Mouse (Mus musculus): ENCODE results near the gene Rbm39. TPM values are rescaled to one million over a fixed set of nuclear protein-coding genes. Genes with fewer than 3 reads are reported as not detected.

Gene Rbm39
- polyA plus RNA-seq, 1 experiment, result 37.5 TPM

GRCm38 (mm10) chr2:156147316-156147915 is 32.6 kb downstream of the Rbm39 start:
- peaks cover 73% of the 10 kb centered on the region for H3K36me3 ChIP-seq (ENCODE audit: control insufficient read depth)
- H3K4me3 ChIP-seq (replicated peaks), result no peak overlapping the region
- no peak for TF ChIP-seq TAL1 (IDR thresholded peaks at IDR 0.05; ENCODE audit: low read length)
- TF ChIP-seq GATA1 (IDR thresholded peaks at IDR 0.05; ENCODE audit: low read length), result no peak
- 0 out of 2 replicates have a peak, but pooled peaks cover 2% of the 10 kb centered on the region for H3K9me3 ChIP-seq (ENCODE audit: control insufficient read depth, low read length)
- peaks cover 30% of the 10 kb centered on the region for H3K4me1 ChIP-seq (ENCODE audit: control insufficient read depth)
- no peaks in the 10 kb centered on the region for H3K27me3 ChIP-seq (ENCODE audit: control insufficient read depth)

GRCm38 (mm10) chr2:156146272-156146989 is 33.6 kb downstream of the Rbm39 start:
- H3K36me3 ChIP-seq (ENCODE audit: control insufficient read depth), result peaks cover 71% of the 10 kb centered on the region
- TF ChIP-seq TAL1 (IDR thresholded peaks at IDR 0.05; ENCODE audit: low read length) (no peak), GATA1 (IDR thresholded peaks at IDR 0.05; ENCODE audit: low read length) (no peak)
- no peaks in the 10 kb centered on the region for H3K27me3 ChIP-seq (ENCODE audit: control insufficient read depth)
- H3K9me3 ChIP-seq (ENCODE audit: control insufficient read depth, low read length), result 0 out of 2 replicates have a peak, but pooled peaks cover 5% of the 10 kb centered on the region
- H3K4me3 ChIP-seq (replicated peaks), result no peak overlapping the region
- H3K4me1 ChIP-seq (ENCODE audit: control insufficient read depth), result peaks cover 32% of the 10 kb centered on the region

GRCm38 (mm10) chr2:156145486-156146130 is 34.4 kb downstream of the Rbm39 start:
- Histone ChIP-seq H3K27me3 (ENCODE audit: control insufficient read depth) (no peaks in the 10 kb centered on the region), H3K9me3 (ENCODE audit: control insufficient read depth, low read length) (0 out of 2 replicates have a peak, but pooled peaks cover 5% of the 10 kb centered on the region), H3K4me3 (replicated peaks) (peak overlapping the region; percentile 79), H3K4me1 (ENCODE audit: control insufficient read depth) (peaks cover 32% of the 10 kb centered on the region), H3K36me3 (ENCODE audit: control insufficient read depth) (peaks cover 68% of the 10 kb centered on the region)
- TF ChIP-seq TAL1 (IDR thresholded peaks at IDR 0.05; ENCODE audit: low read length), result no peak
- TF ChIP-seq GATA1 (IDR thresholded peaks at IDR 0.05; ENCODE audit: low read length), result no peak

GRCm38 (mm10) chr2:156143953-156144724 is 35.9 kb downstream of the Rbm39 start, which contains the start of the genes Romo1 and Nfs1:
TSS of gene Romo1 (plus strand) at chr2:156144039.
TSS of gene Nfs1 (minus strand) at chr2:156144186.
- H3K36me3 ChIP-seq (ENCODE audit: control insufficient read depth), result peaks cover 68% of the 10 kb centered on the region

DNA sequence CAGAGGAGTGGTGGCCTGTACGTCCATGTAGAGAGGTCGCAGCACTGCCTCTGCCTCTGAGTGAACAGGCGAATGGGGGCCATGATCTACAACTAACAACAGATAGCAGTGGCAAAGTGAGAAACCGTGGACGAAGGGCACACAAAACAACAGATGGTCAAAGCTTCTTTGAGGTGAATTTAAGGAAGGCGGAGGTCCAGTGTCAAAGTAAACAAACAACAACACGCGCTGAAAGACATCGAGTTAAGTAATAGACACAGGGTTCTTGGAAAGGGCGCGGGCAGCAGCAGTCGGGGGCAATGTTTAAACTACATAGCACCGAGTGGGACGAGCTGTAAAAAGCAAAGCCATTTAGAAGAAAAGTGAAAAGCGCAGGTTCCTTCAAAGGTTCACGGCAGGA is 36.7 kb downstream of the Rbm39 start:
- TF ChIP-seq GATA1 (IDR thresholded peaks at IDR 0.05; ENCODE audit: low read length) (no peak), TAL1 (IDR thresholded peaks at IDR 0.05; ENCODE audit: low read length) (no peak)
- Histone ChIP-seq H3K9me3 (ENCODE audit: control insufficient read depth, low read length) (0 out of 2 replicates have a peak, but pooled peaks cover 5% of the 10 kb centered on the region), H3K4me1 (ENCODE audit: control insufficient read depth) (peaks cover 32% of the 10 kb centered on the region), H3K36me3 (ENCODE audit: control insufficient read depth) (peaks cover 67% of the 10 kb centered on the region), H3K27me3 (ENCODE audit: control insufficient read depth) (no peaks in the 10 kb centered on the region), H3K4me3 (replicated peaks) (peak overlapping the region; percentile 79)

More at GRCm38 (mm10) chr2:156143953-156144724, 35.9 kb downstream of the Rbm39 start, which contains the start of the genes Romo1 and Nfs1:
- TF ChIP-seq TAL1 (IDR thresholded peaks at IDR 0.05; ENCODE audit: low read length) (no peak), GATA1 (IDR thresholded peaks at IDR 0.05; ENCODE audit: low read length) (no peak)
- Histone ChIP-seq H3K27me3 (ENCODE audit: control insufficient read depth) (no peaks in the 10 kb centered on the region), H3K4me3 (replicated peaks) (peak within 1 kb of the TSS; percentile 79), H3K9me3 (ENCODE audit: control insufficient read depth, low read length) (0 out of 2 replicates have a peak, but pooled peaks cover 5% of the 10 kb centered on the region), H3K4me1 (ENCODE audit: control insufficient read depth) (peaks cover 32% of the 10 kb centered on the region)

- H3K4me1 ChIP-seq (ENCODE audit: control insufficient read depth), result peaks cover 32% of the 10 kb centered on the region
- H3K4me3 ChIP-seq (replicated peaks), result peak overlapping the region; percentile 79
- TF ChIP-seq GATA1 (IDR thresholded peaks at IDR 0.05; ENCODE audit: low read length) (no peak), TAL1 (IDR thresholded peaks at IDR 0.05; ENCODE audit: low read length) (no peak)
- H3K36me3 ChIP-seq (ENCODE audit: control insufficient read depth), result peaks cover 62% of the 10 kb centered on the region
- H3K9me3 ChIP-seq (ENCODE audit: control insufficient read depth, low read length), result 0 out of 2 replicates have a peak, but pooled peaks cover 5% of the 10 kb centered on the region
- H3K27me3 ChIP-seq (ENCODE audit: control insufficient read depth), result no peaks in the 10 kb centered on the region
These were observed 37.2 kb downstream of the Rbm39 start for GRCm38 (mm10) chr2:156142820-156143219.

- no peak for TF ChIP-seq GATA1 (IDR thresholded peaks at IDR 0.05; ENCODE audit: low read length)
- TF ChIP-seq TAL1 (IDR thresholded peaks at IDR 0.05; ENCODE audit: low read length), result no peak
- Histone ChIP-seq H3K27me3 (ENCODE audit: control insufficient read depth) (no peaks in the 10 kb centered on the region), H3K4me3 (replicated peaks) (no peak overlapping the region), H3K36me3 (ENCODE audit: control insufficient read depth) (peaks cover 69% of the 10 kb centered on the region), H3K9me3 (ENCODE audit: control insufficient read depth, low read length) (no peaks in the 10 kb centered on the region), H3K4me1 (ENCODE audit: control insufficient read depth) (peaks cover 2% of the 10 kb centered on the region; the same call in 1 of the 2 replicates)
These were observed 44.3 kb downstream of the Rbm39 start for GRCm38 (mm10) chr2:156135695-156136094.

DNA sequence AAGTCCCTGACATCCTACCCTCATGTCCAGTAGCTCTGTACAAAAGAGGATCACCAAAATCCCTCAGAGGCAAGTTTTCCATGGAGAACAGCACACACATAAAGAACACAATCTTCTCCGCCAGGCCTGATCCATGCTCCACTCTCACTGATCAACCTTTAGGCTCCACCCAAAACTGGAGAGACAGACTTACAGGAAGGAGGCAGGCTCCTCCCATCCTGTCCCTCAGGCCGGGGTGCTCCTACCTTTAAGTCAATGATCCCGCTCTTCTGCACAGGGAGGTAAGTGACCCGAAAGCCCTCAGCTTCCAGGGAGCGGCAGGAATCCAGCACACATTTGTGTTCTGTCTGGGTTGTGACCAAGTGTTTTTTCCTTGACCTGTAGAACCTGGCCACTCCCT is 45.9 kb downstream of the Rbm39 start:
- TF ChIP-seq GATA1 (IDR thresholded peaks at IDR 0.05; ENCODE audit: low read length) (no peak), TAL1 (IDR thresholded peaks at IDR 0.05; ENCODE audit: low read length) (no peak)
- no peaks in the 10 kb centered on the region for H3K27me3 ChIP-seq (ENCODE audit: control insufficient read depth)
- H3K4me3 ChIP-seq (replicated peaks), result no peak overlapping the region
- no peaks in the 10 kb centered on the region for H3K9me3 ChIP-seq (ENCODE audit: control insufficient read depth, low read length)
- H3K4me1 ChIP-seq (ENCODE audit: control insufficient read depth), result peaks cover 2% of the 10 kb centered on the region; the same call in 1 of the 2 replicates
- H3K36me3 ChIP-seq (ENCODE audit: control insufficient read depth), result peaks cover 58% of the 10 kb centered on the region
